Mouse (Mus musculus): ENCODE results near the gene Dpp6. TPM values are rescaled to one million over a fixed set of nuclear protein-coding genes. Genes with fewer than 3 reads are reported as not detected.
"Not testable (repeated sequence)": the region's sequence is repeated elsewhere in the genome, so short reads cannot be mapped to it uniquely, and the experiment has no call there.

Gene Dpp6
- polyA plus RNA-seq, 1 experiment from 2014 or later, result 3.7 TPM

DNA sequence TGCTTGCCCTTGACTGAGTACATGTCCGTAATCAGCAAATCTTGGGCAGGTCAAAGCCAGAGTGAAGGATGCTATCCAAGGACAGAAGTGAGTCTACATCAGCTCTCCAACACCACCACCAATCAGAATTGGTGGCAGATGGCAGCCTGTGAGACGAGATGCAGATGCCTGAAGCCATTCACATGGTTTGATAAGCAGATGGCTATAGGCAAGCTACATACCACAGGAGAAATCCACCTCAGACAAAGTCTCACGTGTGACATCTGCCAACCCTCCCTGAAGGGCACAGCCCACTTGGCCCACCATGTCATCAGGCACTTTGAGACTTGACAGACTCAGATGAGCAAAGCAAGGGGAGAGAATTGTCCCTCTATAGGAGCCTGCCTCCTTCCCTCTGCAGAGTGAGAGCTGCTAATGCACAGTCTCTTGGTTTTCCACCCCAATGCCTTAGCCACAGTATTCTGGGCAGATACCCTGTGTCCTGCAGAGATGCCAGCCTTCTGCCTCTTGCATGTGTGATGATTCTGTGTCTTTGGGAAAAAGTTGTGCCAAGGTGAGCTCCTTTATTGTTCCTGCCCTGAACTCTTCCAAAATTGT lies 607.6 kb downstream of the Dpp6 start:
- Histone ChIP-seq H3K9me3 (no peaks in the 10 kb centered on the region), H3K27me3 (no peaks in the 10 kb centered on the region), H3K36me3 (no peaks in the 10 kb centered on the region), H3K9ac (no peak overlapping the region), H3K4me3 (no peak overlapping the region), H3K4me2 (replicated peaks) (no peak overlapping the region), H3K27ac (no peak overlapping the region), H3K4me1 (no peaks in the 10 kb centered on the region)
- 57% methylated on average over 3 of the region's 3 CpGs for WGBS
- no peak for ATAC-seq (ENCODE audit: low FRiP score, low read depth)

DNA sequence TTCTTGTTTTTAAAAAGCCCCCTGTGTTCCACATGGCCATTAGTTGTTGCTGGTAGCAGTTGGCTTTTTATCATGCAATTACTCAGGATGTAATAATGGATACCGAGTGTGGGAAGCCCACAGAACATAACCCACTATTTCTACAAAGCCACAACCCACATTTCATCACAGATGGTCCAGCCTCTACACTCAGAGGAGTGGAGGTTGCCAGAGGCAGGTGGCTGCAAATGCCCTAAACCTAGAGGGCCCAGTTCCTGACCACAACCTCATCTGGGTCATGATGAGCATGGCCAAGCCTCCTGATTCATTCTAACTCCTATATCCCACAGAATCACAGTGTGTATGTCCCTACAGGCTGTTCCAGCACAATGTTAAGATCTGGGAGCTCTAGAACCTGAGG lies 609.2 kb downstream of the Dpp6 start:
- Histone ChIP-seq H3K4me3 (no peak overlapping the region), H3K36me3 (no peaks in the 10 kb centered on the region), H3K9me3 (no peaks in the 10 kb centered on the region), H3K27me3 (no peaks in the 10 kb centered on the region), H3K9ac (no peak overlapping the region), H3K4me2 (replicated peaks) (no peak overlapping the region), H3K4me1 (no peaks in the 10 kb centered on the region), H3K27ac (no peak overlapping the region)
- WGBS, result 85% methylated on average over 1 of the region's 1 CpGs
- no peak for ATAC-seq (ENCODE audit: low FRiP score, low read depth)

GRCm38 (mm10) chr5:27433584-27433983 lies 616.6 kb downstream of the Dpp6 start:
- Histone ChIP-seq H3K4me2 (replicated peaks) (no peak overlapping the region), H3K4me1 (no peaks in the 10 kb centered on the region), H3K36me3 (no peaks in the 10 kb centered on the region), H3K27me3 (no peaks in the 10 kb centered on the region), H3K27ac (no peak overlapping the region), H3K9me3 (no peaks in the 10 kb centered on the region), H3K4me3 (no peak overlapping the region), H3K9ac (no peak overlapping the region)
- ATAC-seq (ENCODE audit: low FRiP score, low read depth), result no peak

DNA sequence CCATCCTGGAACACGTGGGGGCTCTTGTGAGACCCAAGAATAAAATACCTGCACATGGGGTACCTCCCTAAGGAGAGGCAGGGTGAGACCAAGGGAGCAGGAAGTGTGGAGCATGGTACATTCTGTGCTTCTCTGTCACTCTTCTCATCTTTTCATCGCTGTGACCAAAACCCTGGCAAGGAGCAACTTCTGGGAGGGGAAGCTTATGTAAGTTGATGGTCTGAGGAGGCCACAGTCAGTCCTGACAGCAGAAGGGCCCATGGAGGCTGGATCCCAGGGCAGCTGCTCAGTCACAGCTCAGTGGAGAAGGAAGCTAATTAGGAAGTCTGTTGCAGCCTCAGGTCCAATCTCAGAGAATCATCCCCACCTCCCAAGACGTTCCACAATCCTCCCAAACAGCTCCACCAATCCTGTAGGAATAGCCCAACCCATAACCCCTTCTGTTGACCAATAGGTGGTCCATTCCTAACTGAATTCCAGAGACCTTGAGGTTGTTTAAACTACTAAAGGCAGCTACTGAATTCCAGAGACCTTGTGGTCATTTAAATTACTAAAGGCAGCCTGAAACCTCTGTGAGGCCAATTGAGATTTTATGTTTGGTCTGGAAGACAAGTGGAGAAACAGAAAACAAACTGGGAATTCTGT lies 636.3 kb downstream of the Dpp6 start:
- H3K27me3 ChIP-seq, result no peaks in the 10 kb centered on the region
- WGBS, result 40% methylated on average over 3 of the region's 3 CpGs
- ATAC-seq (ENCODE audit: low FRiP score, low read depth), result no peak

DNA sequence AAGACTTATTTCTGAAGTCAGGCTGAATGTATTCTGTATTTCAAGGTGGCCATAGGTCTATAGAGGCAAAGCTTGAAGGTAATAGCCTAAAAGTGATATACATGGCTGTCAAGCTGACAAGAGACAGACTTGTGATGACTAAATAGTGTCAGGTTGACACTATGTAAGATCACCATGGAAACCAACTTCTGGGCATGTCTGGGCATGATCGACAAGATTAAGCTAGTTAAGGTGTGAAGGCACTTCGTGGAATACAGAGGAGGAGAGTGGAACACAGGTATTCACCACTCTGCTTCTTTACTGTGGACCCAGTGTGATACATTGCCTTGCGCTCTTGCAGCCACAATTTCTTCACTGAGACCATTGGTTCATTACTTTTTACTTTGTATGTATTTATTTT lies 637.4 kb downstream of the Dpp6 start:
- H3K9me3 ChIP-seq, result no peaks in the 10 kb centered on the region
- ATAC-seq (ENCODE audit: low FRiP score, low read depth), result no peak
- no peak overlapping the region for H3K27ac ChIP-seq
- H3K27me3 ChIP-seq, result no peaks in the 10 kb centered on the region
- H3K4me3 ChIP-seq, result no peak overlapping the region
- WGBS, result 76% methylated on average over 3 of the region's 3 CpGs
- H3K4me1 ChIP-seq, result no peaks in the 10 kb centered on the region
- no peak overlapping the region for H3K4me2 ChIP-seq (replicated peaks)
- H3K9ac ChIP-seq, result no peak overlapping the region
- H3K36me3 ChIP-seq, result no peaks in the 10 kb centered on the region

More for the DNA sequence above, 636.3 kb downstream of the Dpp6 start:
- Histone ChIP-seq H3K9ac (no peak overlapping the region), H3K4me1 (no peaks in the 10 kb centered on the region), H3K4me3 (no peak overlapping the region), H3K9me3 (no peaks in the 10 kb centered on the region), H3K4me2 (replicated peaks) (no peak overlapping the region), H3K36me3 (no peaks in the 10 kb centered on the region), H3K27ac (no peak overlapping the region)

DNA sequence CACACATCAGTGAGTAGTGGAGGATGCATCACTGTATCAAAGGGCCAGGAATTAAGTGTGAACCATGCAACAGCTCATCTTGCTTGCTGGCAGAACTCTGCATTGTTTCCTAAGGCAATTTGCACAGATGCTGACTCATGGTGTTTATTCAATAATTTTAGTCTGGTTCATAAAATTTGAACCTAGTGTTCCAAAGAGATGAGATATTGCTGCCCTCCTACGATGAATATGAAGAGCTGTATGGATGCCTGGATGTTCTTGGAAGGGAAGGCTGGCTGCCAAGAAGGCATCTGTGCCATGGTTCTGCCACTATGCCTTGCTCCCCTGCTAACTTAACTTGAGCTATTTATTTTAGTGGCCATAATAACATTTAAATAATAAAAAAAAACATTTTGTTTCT lies 640.0 kb downstream of the Dpp6 start:
- 87% methylated on average over 1 of the region's 1 CpGs for WGBS
- Histone ChIP-seq H3K4me1 (no peaks in the 10 kb centered on the region), H3K9ac (no peak overlapping the region), H3K4me2 (replicated peaks) (no peak overlapping the region), H3K36me3 (no peaks in the 10 kb centered on the region), H3K9me3 (no peaks in the 10 kb centered on the region), H3K27me3 (no peaks in the 10 kb centered on the region), H3K4me3 (no peak overlapping the region), H3K27ac (no peak overlapping the region)
- no peak for ATAC-seq (ENCODE audit: low FRiP score, low read depth)

DNA sequence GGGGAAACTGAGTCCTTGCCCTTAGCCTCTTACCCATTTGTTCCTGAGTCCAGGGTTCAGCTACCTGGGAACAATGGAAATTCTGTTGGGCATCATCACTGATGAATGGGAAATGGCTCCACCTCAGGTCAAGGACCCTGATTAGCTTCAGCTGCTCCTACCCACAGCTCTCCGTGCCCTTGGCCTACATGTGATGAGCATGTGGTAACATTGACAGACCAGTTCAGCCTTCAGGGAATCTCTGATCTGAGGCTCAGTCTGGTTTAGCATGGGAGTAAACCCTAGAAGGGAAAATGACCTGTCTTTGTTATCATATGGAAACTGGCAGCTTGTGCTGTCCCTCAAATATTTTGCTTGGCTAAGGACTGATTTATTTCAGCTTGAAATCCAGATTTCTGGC lies 640.7 kb downstream of the Dpp6 start:
- WGBS, result 56% methylated on average over 1 of the region's 1 CpGs
- Histone ChIP-seq H3K9ac (no peak overlapping the region), H3K36me3 (no peaks in the 10 kb centered on the region), H3K4me2 (replicated peaks) (no peak overlapping the region), H3K4me1 (no peaks in the 10 kb centered on the region), H3K27ac (no peak overlapping the region), H3K9me3 (no peaks in the 10 kb centered on the region), H3K27me3 (no peaks in the 10 kb centered on the region), H3K4me3 (no peak overlapping the region)
- ATAC-seq (ENCODE audit: low FRiP score, low read depth), result no peak

GRCm38 (mm10) chr5:27474964-27475465 lies 658.0 kb downstream of the Dpp6 start:
- Histone ChIP-seq H3K27ac (no peak overlapping the region), H3K4me2 (replicated peaks) (no peak overlapping the region), H3K4me1 (no peaks in the 10 kb centered on the region), H3K9ac (no peak overlapping the region), H3K9me3 (no peaks in the 10 kb centered on the region), H3K36me3 (no peaks in the 10 kb centered on the region), H3K4me3 (no peak overlapping the region), H3K27me3 (no peaks in the 10 kb centered on the region)
- no peak for ATAC-seq (ENCODE audit: low FRiP score, low read depth)
- 68% methylated on average over 4 of the region's 4 CpGs for WGBS

DNA sequence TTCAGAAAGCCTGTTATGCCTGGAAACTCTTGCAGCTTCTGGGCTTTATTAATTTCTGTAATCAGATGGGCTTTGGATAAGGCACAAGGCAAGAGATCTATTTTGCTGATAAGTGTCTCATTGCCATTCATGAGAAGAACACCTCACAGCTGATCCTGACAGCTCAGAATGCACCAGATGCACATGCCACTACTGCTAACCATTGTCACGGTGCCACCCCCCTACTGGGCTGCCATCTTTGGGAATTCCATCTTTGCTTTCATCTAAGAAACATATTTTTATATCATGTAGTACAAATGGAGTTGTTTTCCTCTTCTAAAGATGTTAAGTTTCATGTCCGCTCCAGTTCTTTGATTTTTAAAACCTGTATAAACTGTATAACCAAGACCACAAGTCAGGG lies 664.7 kb downstream of the Dpp6 start:
- no peaks in the 10 kb centered on the region for H3K9me3 ChIP-seq
- 76% methylated on average over 2 of the region's 2 CpGs for WGBS
- no peak overlapping the region for H3K9ac ChIP-seq
- H3K4me3 ChIP-seq, result no peak overlapping the region
- no peak overlapping the region for H3K4me2 ChIP-seq (replicated peaks)
- H3K4me1 ChIP-seq, result no peaks in the 10 kb centered on the region
- H3K27me3 ChIP-seq, result no peaks in the 10 kb centered on the region
- H3K27ac ChIP-seq, result no peak overlapping the region
- ATAC-seq (ENCODE audit: low FRiP score, low read depth), result no peak
- no peaks in the 10 kb centered on the region for H3K36me3 ChIP-seq

GRCm38 (mm10) chr5:27486138-27486537 lies 669.1 kb downstream of the Dpp6 start:
- Histone ChIP-seq H3K9me3 (no peaks in the 10 kb centered on the region), H3K4me2 (replicated peaks) (no peak overlapping the region), H3K36me3 (no peaks in the 10 kb centered on the region), H3K4me3 (no peak overlapping the region), H3K4me1 (no peaks in the 10 kb centered on the region), H3K27ac (no peak overlapping the region), H3K9ac (no peak overlapping the region), H3K27me3 (no peaks in the 10 kb centered on the region)
- 45% methylated on average over 1 of the region's 1 CpGs for WGBS
- ATAC-seq (ENCODE audit: low FRiP score, low read depth), result no peak

- Histone ChIP-seq H3K27ac (no peak overlapping the region), H3K4me3 (no peak overlapping the region), H3K4me1 (no peaks in the 10 kb centered on the region), H3K9me3 (no peaks in the 10 kb centered on the region), H3K27me3 (no peaks in the 10 kb centered on the region), H3K36me3 (no peaks in the 10 kb centered on the region), H3K4me2 (replicated peaks) (no peak overlapping the region), H3K9ac (no peak overlapping the region)
- ATAC-seq (ENCODE audit: low FRiP score, low read depth), result no peak
- WGBS, result 78% methylated on average over 4 of the region's 4 CpGs
These were observed 673.9 kb downstream of the Dpp6 start for GRCm38 (mm10) chr5:27490942-27491341.

DNA sequence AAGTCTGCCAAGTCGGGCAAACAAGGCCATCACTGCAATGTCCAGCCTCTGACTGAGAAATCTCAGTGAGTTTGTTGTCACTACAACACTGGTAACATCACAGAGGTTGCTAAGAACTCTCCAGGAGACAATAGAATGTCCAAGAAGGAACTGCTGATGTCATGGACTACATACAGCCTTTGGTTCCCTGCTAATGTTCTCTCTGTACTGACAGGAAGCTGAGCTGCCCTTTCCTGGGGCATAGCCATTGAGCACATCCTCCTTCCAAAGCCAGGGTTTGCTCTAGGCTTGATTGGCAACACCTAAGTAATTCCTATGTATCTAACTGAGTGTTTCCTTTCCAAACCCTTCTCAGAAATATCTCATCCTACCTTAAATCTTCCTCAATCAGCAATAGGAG lies 684.3 kb downstream of the Dpp6 start, which contains the start of gene Speer4b:
Gene Speer4b (minus strand): TSS at position 101 of the 400 bp plus-strand sequence.
- H3K27me3 ChIP-seq; H3K4me2 ChIP-seq (replicated peaks); H3K36me3 ChIP-seq; ATAC-seq (ENCODE audit: low FRiP score, low read depth); H3K9me3 ChIP-seq; H3K9ac ChIP-seq; H3K27ac ChIP-seq; H3K4me1 ChIP-seq; H3K4me3 ChIP-seq: not testable (repeated sequence)
- 59% methylated on average over 1 of the region's 1 CpGs for WGBS

- no peaks in the 10 kb centered on the region for H3K36me3 ChIP-seq
- H3K9me3 ChIP-seq, result no peaks in the 10 kb centered on the region
- ATAC-seq (ENCODE audit: low FRiP score, low read depth), result no peak
- no peak overlapping the region for H3K27ac ChIP-seq
- no peaks in the 10 kb centered on the region for H3K4me1 ChIP-seq
- H3K4me3 ChIP-seq, result no peak overlapping the region
- no peak overlapping the region for H3K4me2 ChIP-seq (replicated peaks)
- H3K27me3 ChIP-seq, result no peaks in the 10 kb centered on the region
- no peak overlapping the region for H3K9ac ChIP-seq
These were observed 701.7 kb downstream of the Dpp6 start for GRCm38 (mm10) chr5:27518716-27519115.

All from limb, embryonic 13.5 days (tissue).